Mouse (Mus musculus) granulocyte monocyte progenitor cell, adult 5-6 weeks (primary cell): Measurements from ENCODE around the gene Zfp768. TPM values are rescaled to one million over a fixed set of nuclear protein-coding genes. Genes with fewer than 3 reads are reported as not detected.
"Not testable (repeated sequence)": the region's sequence is repeated elsewhere in the genome, so short reads cannot be mapped to it uniquely, and the experiment has no call there.

Experiments used
- ATAC-seq: replicated peaks from 2 replicates; pipeline ENCODE4 v1.8.0; 2016; ENCODE audit warnings: mild to moderate bottlenecking, moderate TSS enrichment, inconsistent platforms; ENCODE audit not compliant: poor library complexity, severe bottlenecking
- total RNA-seq, 2 experiments: library from RNA; stranded (forward) in 1 of 2; stranded (reverse) in 1 of 2; fragments of 200-712, 200-1000 nt in 1 of 2; fragments of >200 nt in 1 of 2; fragmentation: Nextera tagmentation in 1 of 2; gene quantifications; 2 replicates each; pipeline ENCODE4 v1.2.3; 2014 to 2017

The Zfp768 gene
- total RNA-seq, 2 experiments from 2014 or later = 3.7 to 5.5 TPM

- ATAC-seq = no peak
Measured at GRCm38 (mm10) chr7:127360265-127360664, 14.9 kb upstream of the Zfp768 start.

- ATAC-seq = no peak
Measured at GRCm38 (mm10) chr7:127358472-127358871, 13.1 kb upstream of the Zfp768 start.

GRCm38 (mm10) chr7:127357871-127358270 is 12.5 kb upstream of the Zfp768 start:
- no peak for ATAC-seq

- peak; percentile 89 for ATAC-seq
Measured at GRCm38 (mm10) chr7:127355796-127356195, 10.4 kb upstream of the Zfp768 start.

- ATAC-seq = peak; percentile 60
Measured at GRCm38 (mm10) chr7:127351230-127352004, 6.0 kb upstream of the Zfp768 start.

- no peak for ATAC-seq
Measured at GRCm38 (mm10) chr7:127346676-127347075, 1.3 kb upstream of the Zfp768 start.

GRCm38 (mm10) chr7:127345092-127345491 is 297 bp downstream of the Zfp768 start:
- ATAC-seq = peak; percentile 31

GRCm38 (mm10) chr7:127344371-127344770 is 1.0 kb downstream of the Zfp768 start:
- ATAC-seq = no peak

GRCm38 (mm10) chr7:127343351-127344019 is 1.9 kb downstream of the Zfp768 start:
- ATAC-seq = no peak

GRCm38 (mm10) chr7:127342888-127343287 is 2.5 kb downstream of the Zfp768 start:
- ATAC-seq = no peak

- ATAC-seq = no peak
Measured at GRCm38 (mm10) chr7:127342332-127342731, 3.1 kb downstream of the Zfp768 start.

GRCm38 (mm10) chr7:127341861-127342260 is 3.5 kb downstream of the Zfp768 start:
- not testable (repeated sequence) for ATAC-seq

- ATAC-seq = no peak
Measured at GRCm38 (mm10) chr7:127341356-127341755, 4.0 kb downstream of the Zfp768 start.

GRCm38 (mm10) chr7:127337636-127338035 is 7.8 kb downstream of the Zfp768 start:
- ATAC-seq = no peak

GRCm38 (mm10) chr7:127335604-127336003 is 9.8 kb downstream of the Zfp768 start:
- ATAC-seq = no peak

- ATAC-seq = no peak
Measured at GRCm38 (mm10) chr7:127333240-127333639, 12.1 kb downstream of the Zfp768 start.

- ATAC-seq = no peak
Measured at GRCm38 (mm10) chr7:127326685-127327084, 18.7 kb downstream of the Zfp768 start.

- no peak for ATAC-seq
Measured at GRCm38 (mm10) chr7:127325550-127325949, 19.8 kb downstream of the Zfp768 start.

GRCm38 (mm10) chr7:127324944-127325343 is 20.4 kb downstream of the Zfp768 start:
- ATAC-seq = no peak

GRCm38 (mm10) chr7:127322085-127322484 is 23.3 kb downstream of the Zfp768 start:
- ATAC-seq = peak; percentile 40; the same call in 1 of the 2 replicates

GRCm38 (mm10) chr7:127321106-127321505 is 24.3 kb downstream of the Zfp768 start:
- no peak for ATAC-seq

GRCm38 (mm10) chr7:127313912-127314311 is 31.5 kb downstream of the Zfp768 start:
- ATAC-seq = no peak; the same call in 1 of the 2 replicates
